Mouse (Mus musculus): ENCODE measurements around the gene Rbfox3.

Rbfox3 gene

GRCm38 (mm10) chr11:118729373-118729772, 182.0 kb downstream of the Rbfox3 start:
- DNase-seq (ENCODE audit: low read depth, low spot score) = no peak

DNA sequence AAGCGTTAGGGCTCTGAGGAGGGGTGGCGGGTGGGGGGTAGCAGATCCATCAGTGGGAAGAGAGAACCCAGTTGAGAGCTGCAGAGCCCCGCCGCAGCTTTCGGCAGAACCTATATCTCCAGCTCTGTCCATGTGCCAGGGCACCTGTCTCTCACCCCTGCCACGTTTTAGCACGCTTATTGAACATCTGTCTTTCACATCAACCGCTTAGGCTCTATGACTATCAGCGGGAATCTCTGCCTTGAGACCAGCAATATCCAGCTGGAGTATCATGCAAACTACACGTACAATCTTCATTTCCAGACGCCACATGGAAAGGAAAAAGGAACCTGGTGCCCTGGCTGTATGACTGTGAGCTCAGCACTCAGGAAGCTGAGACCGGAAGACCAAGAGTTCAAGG, 182.6 kb downstream of the Rbfox3 start:
- no peak for DNase-seq (ENCODE audit: low read depth, low spot score)

DNA sequence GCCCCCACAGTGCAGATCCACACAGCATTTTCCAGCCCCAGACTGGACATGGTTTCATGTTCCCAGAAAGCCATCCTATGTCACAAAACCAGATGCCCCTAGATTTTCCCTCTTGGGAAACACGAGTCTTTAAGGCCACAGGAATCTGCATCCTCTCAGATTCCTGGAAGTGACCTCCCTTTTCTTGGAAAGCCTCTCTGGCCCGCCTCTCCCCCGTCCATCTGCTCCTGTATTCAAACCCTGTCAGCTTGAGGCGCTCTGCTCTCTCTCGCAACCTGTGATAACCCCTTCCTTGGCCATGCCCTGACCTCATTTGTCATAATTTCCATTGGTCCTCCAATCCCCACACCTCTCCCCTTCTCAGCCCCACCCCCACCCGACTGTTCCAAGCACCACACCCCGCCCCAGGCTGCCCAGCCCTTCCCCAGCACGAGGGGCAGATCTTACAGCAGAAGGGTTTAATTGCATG, 183.3 kb downstream of the Rbfox3 start:
- no peak for DNase-seq (ENCODE audit: low read depth, low spot score)

DNA sequence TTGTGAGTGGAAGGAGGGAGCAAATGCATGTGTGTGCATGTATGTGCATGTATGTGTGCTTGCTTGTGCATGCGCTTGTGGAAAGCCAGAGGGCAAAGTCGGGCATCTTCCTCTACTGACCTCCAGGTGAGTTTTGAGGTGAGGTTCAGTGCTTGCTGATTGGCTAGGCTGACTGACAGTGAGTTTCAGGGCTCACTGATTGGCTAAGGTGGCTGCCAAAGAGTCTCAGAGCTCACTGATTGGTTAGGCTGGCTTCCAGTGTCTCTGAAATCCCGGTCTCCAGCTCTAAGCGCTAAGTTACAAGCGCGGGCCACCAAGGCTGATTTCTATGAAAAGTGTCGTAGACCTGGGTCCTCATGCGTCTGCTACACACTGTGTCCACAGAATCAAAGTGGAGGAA, 185.0 kb downstream of the Rbfox3 start:
- DNase-seq (ENCODE audit: low read depth, low spot score) = no peak

DNA sequence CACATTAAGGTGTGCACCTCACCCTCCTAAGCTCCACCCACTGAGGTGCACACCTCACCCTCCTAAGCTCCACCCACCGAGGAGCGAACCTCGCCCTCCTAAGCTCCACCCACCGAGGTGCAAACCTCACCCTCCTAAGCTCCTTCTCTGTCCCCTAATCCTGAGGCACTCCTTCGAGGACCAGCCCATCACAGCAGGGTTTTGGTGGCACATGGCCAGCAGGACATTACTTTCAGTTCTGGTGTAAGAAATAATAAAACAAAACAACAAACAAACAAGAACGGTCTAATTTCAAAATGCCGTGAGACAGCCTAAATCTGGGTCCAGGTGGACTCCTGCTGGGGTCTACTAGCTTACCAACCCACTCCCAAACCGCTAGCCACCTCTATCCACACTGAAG, 187.0 kb downstream of the Rbfox3 start:
- no peak for DNase-seq (ENCODE audit: low read depth, low spot score)

DNA sequence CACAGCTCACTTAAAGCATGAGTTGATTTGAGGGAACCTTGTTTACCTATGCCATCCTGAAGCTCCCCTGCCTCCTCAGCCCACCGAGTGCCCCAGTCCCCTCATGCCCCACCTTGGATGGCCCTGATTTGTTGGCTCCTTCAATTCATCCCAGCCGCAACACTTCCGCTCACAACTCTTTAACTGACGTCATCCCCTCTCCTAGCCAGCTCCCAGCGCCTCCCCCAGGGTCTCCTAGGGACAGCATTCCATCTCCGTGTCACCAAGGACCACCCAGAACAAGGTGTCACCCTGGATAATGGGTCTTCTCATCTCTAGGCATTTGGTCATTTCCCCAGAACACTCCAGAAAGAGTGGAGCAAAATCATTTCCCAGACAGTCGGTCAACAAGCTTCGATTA, 188.2 kb downstream of the Rbfox3 start:
- DNase-seq (ENCODE audit: low read depth, low spot score) = no peak

DNA sequence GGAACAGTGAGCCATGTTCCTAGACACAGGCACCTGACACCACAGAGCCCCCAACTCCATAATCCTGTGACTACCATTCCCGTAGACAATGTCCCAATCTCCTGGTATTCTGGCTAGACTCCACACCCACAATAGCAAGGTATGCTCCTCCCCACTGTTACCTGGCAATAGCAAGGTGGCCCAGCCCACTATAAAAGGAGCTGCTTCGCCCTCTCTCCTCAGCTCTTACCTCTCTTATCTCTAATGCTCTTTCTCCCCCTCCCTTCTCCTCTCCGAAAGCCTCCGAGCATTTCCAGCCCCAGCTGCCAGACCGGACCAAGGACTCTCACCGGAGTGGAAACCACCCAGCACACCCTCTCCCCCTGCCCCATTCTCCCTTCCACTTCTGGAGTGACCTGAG, 189.5 kb downstream of the Rbfox3 start:
- no peak for DNase-seq (ENCODE audit: low read depth, low spot score)

DNA sequence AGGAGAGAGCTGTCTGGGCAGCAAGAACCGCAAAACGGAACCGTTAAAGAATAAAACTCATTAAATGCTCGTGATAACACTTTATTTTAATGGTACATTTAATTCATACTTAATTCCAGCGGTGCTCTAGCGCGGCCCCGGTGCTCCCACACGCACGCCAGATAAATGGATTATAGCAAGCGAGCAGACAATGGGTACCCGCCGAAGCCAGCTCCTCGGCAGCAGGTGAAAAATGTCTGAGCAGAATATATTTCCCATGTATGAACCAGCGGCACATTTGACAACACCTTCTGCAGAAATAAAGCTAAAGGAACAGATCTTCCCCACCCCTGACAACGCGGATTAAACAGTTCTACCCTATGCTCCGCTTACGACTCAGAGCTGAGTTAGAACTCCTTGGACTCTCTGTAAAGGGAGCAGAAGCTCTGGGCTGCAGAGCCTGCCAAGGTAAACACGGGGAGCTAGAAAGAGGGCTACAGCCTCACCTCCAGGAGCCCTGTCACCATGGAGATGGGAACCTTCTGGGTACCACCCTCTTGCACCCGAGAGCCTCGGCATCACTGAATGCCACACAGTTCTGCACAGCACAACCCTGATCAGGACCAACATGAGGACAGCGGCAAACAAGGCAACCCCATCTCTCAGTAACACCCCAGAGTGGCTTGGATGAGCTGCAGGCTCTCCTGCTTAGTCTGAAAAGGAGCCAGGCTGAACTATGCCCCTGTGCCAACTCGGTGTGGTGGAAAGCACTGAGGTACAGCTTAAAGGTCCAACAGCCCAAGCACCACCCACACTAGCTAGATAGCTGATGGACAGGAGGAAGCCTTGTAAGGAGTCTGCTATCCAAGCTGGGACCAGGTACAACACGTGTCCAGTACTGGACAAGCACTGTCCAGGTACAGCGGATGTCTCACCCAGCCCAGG, 196.5 kb downstream of the Rbfox3 start:
- DNase-seq (ENCODE audit: low read depth, low spot score) = no peak

DNA sequence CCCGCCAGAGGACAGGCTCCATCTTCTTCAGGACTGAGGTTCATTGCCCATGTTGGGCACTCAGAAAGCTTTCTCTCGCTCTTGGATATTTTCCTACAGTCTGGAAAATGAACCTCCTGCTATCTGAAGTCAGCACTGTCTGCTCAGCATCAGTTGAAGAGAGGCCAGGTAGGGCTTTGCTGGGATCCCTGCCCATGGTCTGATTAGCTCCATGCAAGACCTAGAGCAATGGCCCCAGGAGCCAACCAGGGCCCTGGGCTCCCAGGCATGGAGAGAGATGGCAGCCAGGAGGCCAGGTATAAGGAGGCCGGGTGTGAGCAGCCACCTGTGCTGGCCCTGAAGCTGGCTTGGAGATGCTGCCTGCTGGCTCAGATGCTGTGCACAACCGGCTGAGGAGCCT, 198.6 kb downstream of the Rbfox3 start:
- DNase-seq (ENCODE audit: low read depth, low spot score) = no peak

DNA sequence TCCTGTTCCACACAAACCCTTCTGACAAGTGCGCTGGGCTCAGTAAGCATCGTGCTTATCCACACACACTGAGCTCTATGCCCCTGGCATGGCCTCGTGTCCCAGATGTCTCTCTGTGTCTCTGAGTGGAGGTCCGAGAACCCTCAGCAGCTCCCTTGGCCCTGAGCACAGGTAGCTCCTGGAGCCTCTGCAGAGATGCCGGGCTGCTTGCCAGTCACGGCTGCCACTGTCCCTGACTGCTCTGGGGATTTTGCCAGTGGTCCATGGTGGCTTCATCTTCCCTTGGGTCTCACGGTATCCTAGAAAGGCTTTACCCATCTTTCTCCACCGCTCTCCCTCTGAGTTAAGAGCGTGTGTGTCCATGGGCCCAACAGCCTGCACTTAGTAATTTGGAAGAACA, 199.3 kb downstream of the Rbfox3 start:
- no peak for DNase-seq (ENCODE audit: low read depth, low spot score)

DNA sequence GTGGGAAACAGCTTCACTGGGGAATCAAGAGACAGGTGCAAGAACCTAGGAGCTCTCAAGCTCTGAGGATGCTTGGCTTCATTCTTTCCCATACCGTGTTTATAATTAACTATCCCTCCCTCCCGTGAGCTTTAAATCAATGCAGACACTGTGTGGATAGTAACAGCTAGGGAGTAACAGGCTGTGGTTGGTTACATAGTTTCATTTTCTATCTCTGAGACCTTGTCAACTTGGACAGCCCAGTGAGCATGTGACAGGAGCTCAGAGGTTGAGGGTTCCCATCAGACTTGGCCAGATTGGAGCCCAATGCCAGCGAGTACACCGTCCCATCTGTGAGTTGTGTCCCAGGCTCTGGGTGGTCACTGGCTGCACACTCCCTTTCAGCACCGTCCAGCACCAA, 201.4 kb downstream of the Rbfox3 start:
- no peak for DNase-seq (ENCODE audit: low read depth, low spot score)

GRCm38 (mm10) chr11:118696226-118696930, 215.0 kb downstream of the Rbfox3 start:
- no peak for DNase-seq (ENCODE audit: low read depth, low spot score)

DNA sequence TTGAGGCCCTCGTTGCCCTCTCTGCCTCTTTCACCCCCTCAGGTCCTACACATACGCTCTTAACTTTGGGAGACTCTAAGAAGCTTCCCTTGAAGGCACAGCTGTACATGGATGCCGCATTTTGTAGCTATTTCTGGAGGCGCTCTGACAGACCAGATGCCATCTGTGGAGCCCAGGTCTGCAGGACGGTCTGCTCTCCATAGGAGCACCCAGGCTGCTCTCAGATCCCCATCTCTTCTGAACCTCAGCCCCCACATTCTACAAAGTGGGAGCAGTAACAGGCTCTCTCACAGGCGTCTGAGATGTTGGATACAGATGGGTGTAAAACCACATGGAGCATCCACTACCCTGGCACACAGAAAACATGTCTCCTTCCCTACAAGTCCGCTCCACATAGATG, 218.1 kb downstream of the Rbfox3 start:
- DNase-seq (ENCODE audit: low read depth, low spot score) = peak; percentile 33

- DNase-seq (ENCODE audit: low read depth, low spot score) = no peak
Measured at GRCm38 (mm10) chr11:118690262-118690661, 221.1 kb downstream of the Rbfox3 start.

GRCm38 (mm10) chr11:118685397-118685796, 226.0 kb downstream of the Rbfox3 start:
- DNase-seq (ENCODE audit: low read depth, low spot score) = no peak

GRCm38 (mm10) chr11:118684665-118685064, 226.7 kb downstream of the Rbfox3 start:
- DNase-seq (ENCODE audit: low read depth, low spot score) = no peak

- DNase-seq (ENCODE audit: low read depth, low spot score) = peak; percentile 23
Measured at GRCm38 (mm10) chr11:118680699-118681098, 230.7 kb downstream of the Rbfox3 start.

DNA sequence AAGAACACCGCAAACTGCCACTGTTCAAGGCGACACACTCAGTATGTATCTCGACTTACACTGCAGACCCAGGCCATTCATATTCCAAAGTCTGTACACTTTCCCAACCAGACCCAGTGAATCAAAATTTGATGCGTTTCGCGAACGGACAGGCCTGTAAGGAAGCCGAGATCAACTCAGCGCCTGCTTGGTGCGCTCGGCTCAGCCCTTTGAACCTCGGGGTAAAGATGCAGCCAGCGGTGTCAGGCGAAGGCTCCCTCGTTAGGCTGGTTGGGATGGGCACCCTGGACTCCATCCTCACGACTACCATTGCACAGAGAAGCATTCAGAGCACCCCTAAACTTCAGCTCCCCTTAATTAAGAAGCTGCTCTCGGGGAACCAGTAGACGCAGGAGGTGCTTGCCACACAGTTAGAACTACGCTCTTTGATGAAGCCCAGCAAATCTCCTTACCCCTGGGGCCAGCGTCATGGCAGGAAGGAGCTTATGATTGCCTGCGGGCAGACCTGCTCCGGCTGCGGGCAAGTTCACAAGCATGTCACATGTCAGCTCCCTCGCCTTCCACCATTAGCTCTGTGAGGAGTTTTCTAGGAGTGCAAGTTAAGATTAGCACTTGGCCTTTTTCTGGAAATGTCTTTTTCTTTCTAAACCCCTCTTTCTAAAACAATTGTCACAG, 231.5 kb downstream of the Rbfox3 start:
- DNase-seq (ENCODE audit: low read depth, low spot score) = no peak

DNA sequence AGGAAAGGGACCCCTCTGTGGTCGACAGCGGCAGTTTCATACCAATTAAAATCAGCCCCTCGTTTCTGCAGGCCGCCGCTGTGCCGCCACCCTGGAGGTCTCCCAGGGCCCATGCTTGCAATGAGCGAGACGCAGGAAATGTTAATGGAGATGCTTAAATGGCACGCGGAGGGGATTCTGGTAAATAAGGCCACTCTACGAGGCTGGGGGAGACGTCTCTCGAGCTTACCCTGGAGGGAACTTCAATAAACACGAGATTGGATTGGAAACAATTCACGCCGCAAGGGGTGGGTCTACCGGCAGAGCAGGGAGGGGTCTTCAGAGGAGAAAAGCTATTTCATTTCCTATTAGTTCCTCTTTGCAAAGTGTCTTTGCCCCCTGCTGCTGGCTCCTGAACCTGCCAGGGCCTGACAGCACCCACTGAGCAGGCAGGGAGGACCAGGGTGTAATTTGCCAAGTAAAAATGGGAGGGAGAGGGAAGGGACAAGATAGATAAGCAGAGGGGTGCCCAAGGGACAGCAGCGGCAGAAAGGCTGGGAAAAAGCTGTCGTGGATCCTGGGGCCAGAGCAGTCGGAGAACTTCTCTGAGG, 232.8 kb downstream of the Rbfox3 start:
- no peak for DNase-seq (ENCODE audit: low read depth, low spot score)

GRCm38 (mm10) chr11:118677277-118677676, 234.1 kb downstream of the Rbfox3 start:
- DNase-seq (ENCODE audit: low read depth, low spot score) = no peak

DNA sequence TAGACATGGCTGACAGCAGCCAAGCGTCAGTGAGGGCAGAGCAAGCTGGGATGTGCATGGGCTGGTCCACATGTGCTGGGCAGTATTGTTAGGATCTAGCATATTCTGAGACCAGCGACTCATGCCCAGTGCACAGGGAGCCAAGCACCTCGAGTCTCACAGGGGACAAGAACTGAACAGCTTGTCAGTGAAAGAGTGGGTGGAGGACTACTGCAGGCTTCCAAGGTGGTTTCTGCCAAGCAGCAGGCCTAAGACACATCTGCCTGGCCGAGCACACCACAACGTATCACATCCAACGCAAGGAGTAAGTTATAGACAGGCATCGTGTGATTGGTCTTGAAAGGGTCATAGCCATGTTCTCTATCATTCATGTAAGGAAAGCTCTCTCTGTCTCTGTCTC, 235.0 kb downstream of the Rbfox3 start:
- DNase-seq (ENCODE audit: low read depth, low spot score) = no peak

DNA sequence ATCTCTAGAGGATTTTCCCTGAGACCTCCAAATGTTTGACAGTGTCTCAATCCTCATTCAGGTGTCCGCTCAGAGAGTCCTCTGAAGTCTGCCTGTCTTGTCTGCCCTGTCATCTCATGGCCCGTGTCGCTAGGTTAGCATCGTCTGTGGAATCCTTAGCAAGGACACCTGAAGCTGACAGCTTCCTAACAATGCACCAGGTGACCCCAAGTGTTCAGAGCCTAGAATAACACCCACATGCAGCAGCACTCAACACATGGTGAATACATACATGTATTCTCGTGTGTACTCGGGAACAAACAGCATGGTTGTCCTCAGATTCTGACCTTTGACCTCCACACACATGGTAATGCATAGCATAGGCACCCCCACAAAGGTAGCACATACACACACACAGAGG, 239.4 kb downstream of the Rbfox3 start:
- DNase-seq (ENCODE audit: low read depth, low spot score) = no peak

Data from telencephalon, adult 2 months (tissue).